Mouse (Mus musculus) lung, adult 18-20 months (tissue): ENCODE results near the gene 4930518I15Rik.
"Not testable (repeated sequence)": the region's sequence is repeated elsewhere in the genome, so short reads cannot be mapped to it uniquely, and the experiment has no call there.

Experiments
- DNase-seq, 2 experiments: peaks; one replicate each; pipeline ENCODE4 v3.0.0; 2022; ENCODE audit warnings: mixed read lengths in 2 of 2

Gene 4930518I15Rik

GRCm38 (mm10) chr2:156841841-156842706 lies 15.7 kb downstream of the 4930518I15Rik start:
- peak; percentile 26 to 36 for DNase-seq

GRCm38 (mm10) chr2:156841028-156841840 lies 16.5 kb downstream of the 4930518I15Rik start:
- peak; percentile 38 to 41 for DNase-seq

- DNase-seq = peak in 1 of 2 experiments; percentile 24
Observed at GRCm38 (mm10) chr2:156840301-156841027, 17.3 kb downstream of the 4930518I15Rik start.

GRCm38 (mm10) chr2:156839319-156840191 lies 18.2 kb downstream of the 4930518I15Rik start, which contains the start of gene Tgif2:
Gene Tgif2, plus strand, starts transcription at chr2:156840007.
- peak; percentile 46 to 60 for DNase-seq

GRCm38 (mm10) chr2:156838839-156839238 lies 18.9 kb downstream of the 4930518I15Rik start:
- DNase-seq = no peak

- DNase-seq = no peak
Observed at GRCm38 (mm10) chr2:156834336-156834735, 23.4 kb downstream of the 4930518I15Rik start.

GRCm38 (mm10) chr2:156825128-156825527 lies 32.6 kb downstream of the 4930518I15Rik start:
- not testable (repeated sequence) for DNase-seq

- no peak for DNase-seq
Observed at GRCm38 (mm10) chr2:156816116-156816515, 41.6 kb downstream of the 4930518I15Rik start.

- no peak for DNase-seq
Observed at GRCm38 (mm10) chr2:156815412-156815811, 42.3 kb downstream of the 4930518I15Rik start.

GRCm38 (mm10) chr2:156814893-156815292 lies 42.9 kb downstream of the 4930518I15Rik start:
- no peak for DNase-seq

- DNase-seq = no peak
Observed at GRCm38 (mm10) chr2:156814344-156814801, 43.4 kb downstream of the 4930518I15Rik start.

- DNase-seq = no peak
Observed at GRCm38 (mm10) chr2:156811556-156811955, 46.2 kb downstream of the 4930518I15Rik start.

- DNase-seq = peak in 1 of 2 experiments; percentile 18
Observed at GRCm38 (mm10) chr2:156810716-156811115, 47.0 kb downstream of the 4930518I15Rik start.

GRCm38 (mm10) chr2:156809579-156809978 lies 48.2 kb downstream of the 4930518I15Rik start:
- DNase-seq = peak; percentile 48 to 68

- DNase-seq = no peak
Observed at GRCm38 (mm10) chr2:156806886-156807285, 50.9 kb downstream of the 4930518I15Rik start.
